Mouse (Mus musculus): ENCODE results near the gene Nacc1. TPM values are rescaled to one million over a fixed set of nuclear protein-coding genes. Genes with fewer than 3 reads are reported as not detected.

Nacc1 gene
- polyA plus RNA-seq (2016; fragmentation: Nextera tagmentation; extraction: Ambion mirVana): 12.5 and 12.9 TPM in 2 replicates

DNA sequence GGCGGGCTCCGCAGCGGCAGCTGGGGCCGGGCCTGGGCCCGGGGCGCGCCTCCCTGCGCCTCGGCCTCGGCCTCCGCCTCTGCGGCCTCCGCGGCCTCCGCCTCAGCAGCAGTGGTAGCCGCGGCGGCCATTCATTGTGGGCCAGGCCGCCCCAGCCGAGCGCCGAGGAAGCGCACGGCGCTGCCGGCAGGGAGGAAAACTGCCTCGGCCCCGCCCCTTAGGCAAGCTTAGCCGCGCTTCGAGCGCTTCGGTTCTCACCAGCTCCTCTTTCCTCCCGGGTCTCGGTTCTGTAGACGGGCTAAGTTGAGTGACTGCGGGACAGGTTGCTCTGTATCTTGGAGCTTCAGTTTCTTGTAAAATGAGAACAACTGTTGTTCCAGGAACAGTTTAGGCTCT, at the start of gene Nacc1:
Gene Nacc1 (minus strand): TSS at position 158 of the 396 bp plus-strand sequence.
- H3K4me1 ChIP-seq: peaks cover 73% of the 10 kb centered on the region
- H3K9me3 ChIP-seq (replicated peaks): no peaks in the 10 kb centered on the region
- H3K9ac ChIP-seq: peak within 1 kb of the TSS; percentile 99
- peaks cover 45% of the 10 kb centered on the region for H3K36me3 ChIP-seq
- H3K27ac ChIP-seq: peak within 1 kb of the TSS; percentile 97
- WGBS (ENCODE audit: insufficient replicate concordance): under 1% methylated on average over 37 of the region's 37 CpGs
- peak; percentile 80 for ATAC-seq
- H3K27me3 ChIP-seq (replicated peaks): no peaks in the 10 kb centered on the region
- H3K4me3 ChIP-seq: peak within 1 kb of the TSS; percentile 99
- H3K4me2 ChIP-seq: peak within 1 kb of the TSS; percentile 94

DNA sequence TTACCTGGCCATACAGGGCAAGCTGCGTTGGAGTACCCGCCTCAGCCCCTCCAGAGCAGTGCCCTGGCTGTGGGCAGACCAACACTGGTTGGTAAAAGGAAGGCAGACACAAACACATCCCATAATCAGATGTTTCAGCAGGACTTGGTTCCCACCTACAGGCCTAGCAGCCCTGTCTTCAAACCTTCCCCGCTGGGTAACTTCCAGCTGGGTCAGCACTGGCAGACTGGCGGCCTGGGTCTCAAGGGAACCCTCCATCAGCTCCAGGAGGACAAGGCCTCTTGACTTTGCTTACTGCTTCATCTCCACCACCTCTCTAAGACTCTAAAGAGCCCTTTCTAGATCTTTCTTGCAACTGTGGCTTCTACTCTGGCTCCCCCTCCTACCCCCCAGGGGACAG, 48.9 kb upstream of the Nacc1 start:
- Histone ChIP-seq H3K4me3 (no peak overlapping the region), H3K4me2 (no peak overlapping the region), H3K9me3 (replicated peaks) (no peaks in the 10 kb centered on the region), H3K4me1 (peaks cover 71% of the 10 kb centered on the region), H3K27me3 (replicated peaks) (peaks cover 69% of the 10 kb centered on the region), H3K9ac (no peak overlapping the region), H3K36me3 (no peaks in the 10 kb centered on the region), H3K27ac (no peak overlapping the region)
- no peak for ATAC-seq
- 93% methylated on average over 4 of the region's 4 CpGs for WGBS (ENCODE audit: insufficient replicate concordance)

DNA sequence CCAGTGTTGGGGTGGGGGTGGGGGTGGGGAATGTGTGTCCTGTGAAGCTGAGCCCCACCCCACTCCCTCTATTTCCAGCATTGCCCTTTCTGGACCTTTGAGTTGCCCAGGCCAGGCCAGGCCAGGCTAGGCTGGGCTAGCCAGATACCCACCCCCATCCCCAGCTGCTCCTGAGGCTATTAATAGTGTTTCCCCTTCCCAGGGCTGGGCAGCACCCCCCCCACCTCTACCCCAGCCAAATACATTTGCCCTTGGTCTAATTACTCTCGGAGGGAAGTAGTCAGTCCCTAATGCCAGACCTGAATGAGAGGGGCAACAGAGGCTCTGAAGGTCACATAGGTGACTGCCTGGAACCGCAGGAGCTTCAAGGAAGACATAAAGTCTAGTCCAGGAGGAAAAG, 47.9 kb upstream of the Nacc1 start:
- 62% methylated on average over 2 of the region's 2 CpGs for WGBS (ENCODE audit: insufficient replicate concordance)
- Histone ChIP-seq H3K9me3 (replicated peaks) (no peaks in the 10 kb centered on the region), H3K36me3 (no peaks in the 10 kb centered on the region), H3K9ac (0 out of 2 replicates have a peak overlapping the region, but pooled peaks have one; percentile 3), H3K4me2 (no peak overlapping the region), H3K27me3 (replicated peaks) (peaks cover 60% of the 10 kb centered on the region), H3K4me3 (no peak overlapping the region), H3K27ac (0 out of 2 replicates have a peak overlapping the region, but pooled peaks have one; percentile 22), H3K4me1 (peaks cover 72% of the 10 kb centered on the region)
- no peak for ATAC-seq

DNA sequence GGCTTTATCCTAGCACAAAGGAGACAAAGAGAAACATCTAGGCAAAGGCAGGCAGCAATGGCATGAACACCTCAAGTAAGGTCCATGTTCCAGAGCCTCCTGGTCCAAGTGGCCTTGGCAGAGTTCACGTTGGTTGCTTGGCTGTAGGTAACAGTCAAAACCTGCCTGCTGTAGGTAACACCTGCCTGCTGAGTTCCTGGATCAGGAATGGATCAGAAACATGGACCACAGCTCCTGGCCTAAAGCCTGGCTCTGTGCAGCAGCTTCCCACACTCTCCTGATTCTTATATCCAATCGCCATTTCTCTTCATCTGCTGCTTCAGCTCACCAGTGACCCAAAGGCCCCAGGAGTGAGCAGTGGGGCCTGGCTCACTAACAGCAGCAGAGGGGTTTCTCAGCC, 47.0 kb upstream of the Nacc1 start:
- H3K36me3 ChIP-seq: 0 out of 2 replicates have a peak, but pooled peaks cover 4% of the 10 kb centered on the region
- H3K9ac ChIP-seq: no peak overlapping the region
- H3K4me2 ChIP-seq: no peak overlapping the region
- ATAC-seq: no peak
- H3K27me3 ChIP-seq (replicated peaks): peaks cover 51% of the 10 kb centered on the region
- H3K4me3 ChIP-seq: no peak overlapping the region
- peak overlapping the region; percentile 56; the same call in 1 of the 2 replicates for H3K27ac ChIP-seq
- H3K9me3 ChIP-seq (replicated peaks): no peaks in the 10 kb centered on the region
- H3K4me1 ChIP-seq: peaks cover 74% of the 10 kb centered on the region
- WGBS (ENCODE audit: insufficient replicate concordance): 66% methylated on average over 2 of the region's 2 CpGs

DNA sequence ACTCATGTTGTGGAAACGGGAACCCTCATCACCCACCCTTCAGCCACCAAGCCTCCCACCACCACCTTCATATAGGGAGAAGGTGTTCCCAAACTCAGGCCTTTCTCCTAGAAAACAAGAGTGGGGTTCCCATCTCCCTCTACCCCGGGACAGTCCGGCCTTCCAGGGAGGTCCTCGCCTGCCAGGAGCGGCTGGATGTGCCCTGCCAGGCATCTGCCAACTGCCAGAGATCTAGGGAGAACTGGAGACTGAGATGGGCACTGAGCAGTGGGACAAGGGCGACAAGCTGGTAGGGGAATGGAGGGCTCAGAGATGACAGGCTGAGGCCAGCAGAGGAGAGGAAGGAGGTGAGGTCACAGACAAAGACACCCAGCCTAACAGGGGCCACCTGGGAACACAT, 46.3 kb upstream of the Nacc1 start:
- Histone ChIP-seq H3K27me3 (replicated peaks) (peaks cover 43% of the 10 kb centered on the region), H3K4me2 (no peak overlapping the region), H3K9ac (no peak overlapping the region; the same call in 1 of the 2 replicates), H3K27ac (peak overlapping the region; percentile 56), H3K4me1 (peaks cover 81% of the 10 kb centered on the region), H3K4me3 (no peak overlapping the region), H3K36me3 (0 out of 2 replicates have a peak, but pooled peaks cover 5% of the 10 kb centered on the region), H3K9me3 (replicated peaks) (no peaks in the 10 kb centered on the region)
- no peak for ATAC-seq
- 84% methylated on average over 6 of the region's 6 CpGs for WGBS (ENCODE audit: insufficient replicate concordance)

DNA sequence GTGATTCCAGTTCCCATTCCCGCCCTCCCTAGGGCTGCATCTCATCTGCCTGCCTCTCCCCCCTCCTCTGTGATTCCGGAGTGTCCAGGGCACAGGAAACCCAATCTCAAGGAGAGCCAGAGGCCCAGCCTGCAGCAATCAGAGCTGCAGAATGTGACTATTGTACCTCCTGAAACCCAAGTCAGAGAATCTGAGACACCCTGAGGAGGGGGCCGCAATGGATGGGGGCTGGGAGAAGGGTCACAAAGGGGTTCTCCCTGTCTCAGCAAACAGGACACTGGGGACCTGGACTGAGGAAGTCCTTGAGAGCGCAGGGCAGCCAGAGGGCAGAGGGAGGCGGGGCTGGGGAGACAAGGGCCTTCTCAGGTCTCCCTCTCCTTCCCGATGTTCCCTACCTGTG, 45.3 kb upstream of the Nacc1 start:
- no peak for ATAC-seq
- no peak overlapping the region for H3K4me2 ChIP-seq

DNA sequence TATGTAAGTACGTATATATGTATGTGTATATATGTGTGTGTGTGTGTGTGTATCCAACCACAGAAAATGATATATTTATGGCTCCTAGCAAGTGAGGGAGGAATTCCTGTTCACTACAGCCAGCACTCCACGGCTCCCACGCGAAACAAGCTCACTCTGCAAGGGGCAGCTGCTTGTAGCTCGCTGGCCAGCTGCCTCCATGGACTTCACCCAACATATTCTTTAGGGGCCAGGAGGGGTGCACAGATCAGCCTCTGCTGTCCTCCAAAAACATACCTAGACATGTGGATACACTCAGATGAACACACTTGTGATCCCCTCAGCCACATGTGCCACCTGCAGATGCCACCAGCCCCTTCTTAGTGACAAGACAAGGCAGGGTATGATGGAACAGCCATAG, 44.9 kb upstream of the Nacc1 start:
- WGBS (ENCODE audit: insufficient replicate concordance): 66% methylated on average over 5 of the region's 5 CpGs
- Histone ChIP-seq H3K9me3 (replicated peaks) (no peaks in the 10 kb centered on the region), H3K9ac (peak overlapping the region; percentile 78; the same call in 1 of the 2 replicates), H3K27me3 (replicated peaks) (peaks cover 32% of the 10 kb centered on the region), H3K4me1 (peaks cover 82% of the 10 kb centered on the region), H3K4me2 (no peak overlapping the region), H3K4me3 (no peak overlapping the region), H3K36me3 (peaks cover 7% of the 10 kb centered on the region), H3K27ac (peak overlapping the region; percentile 99)
- no peak for ATAC-seq

More for the DNA sequence above, 45.3 kb upstream of the Nacc1 start:
- Histone ChIP-seq H3K27ac (peak overlapping the region; percentile 99), H3K4me1 (peaks cover 82% of the 10 kb centered on the region), H3K9ac (no peak overlapping the region), H3K27me3 (replicated peaks) (peaks cover 34% of the 10 kb centered on the region), H3K4me3 (no peak overlapping the region), H3K36me3 (0 out of 2 replicates have a peak, but pooled peaks cover 5% of the 10 kb centered on the region), H3K9me3 (replicated peaks) (no peaks in the 10 kb centered on the region)
- 66% methylated on average over 6 of the region's 6 CpGs for WGBS (ENCODE audit: insufficient replicate concordance)

DNA sequence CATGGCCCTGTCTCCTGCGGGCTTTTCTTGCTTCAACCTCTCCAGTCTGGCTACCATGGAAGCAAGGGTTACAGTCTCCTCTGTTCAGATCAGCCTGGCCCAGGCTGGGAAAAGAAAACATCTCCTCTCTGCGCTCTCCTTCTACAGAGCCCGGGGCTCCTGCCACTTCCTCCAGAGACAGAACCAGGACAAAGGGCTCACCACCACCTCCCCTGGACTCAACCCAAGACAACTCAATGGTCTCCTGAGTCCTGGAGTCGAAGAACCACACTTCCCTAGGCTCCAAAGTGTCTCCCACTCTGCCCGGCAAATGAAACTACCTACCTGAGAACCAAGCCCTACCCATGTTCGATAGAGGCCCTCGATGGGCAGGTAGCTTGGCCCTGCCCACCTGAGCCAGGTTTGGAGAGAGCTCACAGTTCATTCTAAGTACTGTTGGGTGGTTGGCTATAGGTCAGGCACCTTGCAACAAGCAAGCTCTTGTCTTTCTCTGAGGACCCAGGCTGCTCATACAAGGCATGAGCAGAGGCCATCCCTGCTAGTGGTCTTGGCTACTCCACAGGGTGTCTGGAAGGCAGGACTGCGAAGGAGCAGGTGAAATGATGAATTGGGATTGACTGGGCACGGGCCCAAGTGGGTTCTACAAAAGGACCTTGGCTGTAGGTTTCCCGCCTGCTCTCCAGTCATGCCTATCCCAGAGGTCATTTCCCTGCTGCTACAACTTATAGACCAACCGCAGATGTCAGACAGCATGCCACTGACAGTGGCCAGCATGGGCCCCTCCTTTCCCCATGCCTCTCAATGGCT, 43.9 kb upstream of the Nacc1 start:
- Histone ChIP-seq H3K27me3 (replicated peaks) (peaks cover 28% of the 10 kb centered on the region), H3K9ac (peak overlapping the region; percentile 78), H3K4me3 (peak overlapping the region; percentile 39), H3K9me3 (replicated peaks) (no peaks in the 10 kb centered on the region), H3K4me1 (peaks cover 88% of the 10 kb centered on the region), H3K4me2 (peak overlapping the region; percentile 77), H3K27ac (peak overlapping the region; percentile 99), H3K36me3 (peaks cover 17% of the 10 kb centered on the region)
- 54% methylated on average over 11 of the region's 11 CpGs for WGBS (ENCODE audit: insufficient replicate concordance)
- ATAC-seq: no peak

DNA sequence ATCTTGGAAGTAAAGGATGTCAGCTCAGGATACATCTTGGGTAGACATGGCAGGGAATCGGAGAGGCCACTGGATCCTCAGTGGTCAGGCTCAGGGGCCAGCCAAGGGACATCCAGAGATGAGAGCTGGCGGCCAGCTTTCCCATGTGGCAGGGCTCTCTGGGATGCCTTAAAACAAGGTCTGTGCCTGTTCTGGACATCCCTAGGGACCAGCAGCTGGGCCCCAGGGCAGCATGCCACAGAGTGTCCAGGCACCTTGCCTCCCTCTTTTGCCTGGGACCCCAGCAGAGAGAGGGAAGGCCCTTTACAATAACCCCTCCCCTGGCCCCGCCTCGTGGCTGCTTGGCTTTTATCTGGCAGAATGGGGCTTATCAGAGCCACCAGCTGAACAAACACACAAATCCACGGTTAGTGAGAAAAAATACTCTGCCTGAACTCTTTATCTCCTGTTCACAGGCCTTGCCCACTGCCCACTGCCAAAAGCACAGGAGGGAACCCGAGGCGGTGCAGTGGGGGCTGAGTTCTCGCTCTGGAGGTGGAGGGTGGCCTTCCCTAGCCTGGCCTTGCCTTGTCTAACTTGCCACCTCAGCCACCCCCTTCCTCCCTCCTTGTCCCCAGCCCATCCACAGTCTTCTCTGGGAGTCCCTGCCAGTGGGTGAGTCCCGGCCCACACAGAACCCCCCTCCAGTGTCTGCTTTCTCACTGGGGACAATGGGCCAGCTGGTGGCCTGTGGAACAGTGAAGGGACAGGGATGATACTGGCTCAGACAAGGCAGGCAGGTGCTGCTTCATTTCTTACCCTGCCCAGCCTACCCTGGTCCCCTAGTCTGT, 43.1 kb upstream of the Nacc1 start:
- Histone ChIP-seq H3K9me3 (replicated peaks) (no peaks in the 10 kb centered on the region), H3K4me1 (peaks cover 89% of the 10 kb centered on the region), H3K4me2 (peak overlapping the region; percentile 77), H3K27me3 (replicated peaks) (peaks cover 20% of the 10 kb centered on the region), H3K9ac (peak overlapping the region; percentile 78), H3K27ac (peak overlapping the region; percentile 99), H3K4me3 (peak overlapping the region; percentile 39), H3K36me3 (peaks cover 25% of the 10 kb centered on the region)
- WGBS (ENCODE audit: insufficient replicate concordance): 6% methylated on average over 9 of the region's 9 CpGs
- peak; percentile 93 for ATAC-seq

DNA sequence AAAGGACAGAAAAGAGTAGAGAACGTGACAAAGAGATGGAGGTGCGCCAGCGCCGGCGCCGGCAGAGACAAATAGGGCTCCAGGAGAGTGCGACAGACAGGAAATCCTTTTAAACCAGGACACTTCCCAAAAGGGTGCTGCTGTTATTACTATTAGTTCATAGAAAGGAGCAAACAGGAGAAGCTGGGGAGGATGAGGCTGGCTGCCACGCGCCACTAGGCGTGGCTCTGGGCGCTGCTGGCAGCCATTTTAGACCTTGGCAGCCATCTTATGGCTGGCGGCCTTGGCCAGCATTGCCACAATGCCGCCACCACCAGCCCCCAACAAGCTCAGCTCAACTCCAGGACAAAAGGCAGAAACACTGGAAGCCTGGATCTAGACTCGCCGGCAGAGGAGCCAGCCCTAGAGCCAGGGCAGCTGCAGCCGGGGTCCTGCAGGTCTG, 42.3 kb upstream of the Nacc1 start:
- H3K4me3 ChIP-seq: peak overlapping the region; percentile 39; the same call in 1 of the 2 replicates
- 84% methylated on average over 16 of the region's 16 CpGs for WGBS (ENCODE audit: insufficient replicate concordance)
- ATAC-seq: no peak
- H3K27me3 ChIP-seq (replicated peaks): peaks cover 12% of the 10 kb centered on the region
- H3K9ac ChIP-seq: peak overlapping the region; percentile 78
- H3K27ac ChIP-seq: peak overlapping the region; percentile 99
- no peaks in the 10 kb centered on the region for H3K9me3 ChIP-seq (replicated peaks)
- H3K36me3 ChIP-seq: peaks cover 33% of the 10 kb centered on the region
- peaks cover 91% of the 10 kb centered on the region for H3K4me1 ChIP-seq
- peak overlapping the region; percentile 77 for H3K4me2 ChIP-seq

DNA sequence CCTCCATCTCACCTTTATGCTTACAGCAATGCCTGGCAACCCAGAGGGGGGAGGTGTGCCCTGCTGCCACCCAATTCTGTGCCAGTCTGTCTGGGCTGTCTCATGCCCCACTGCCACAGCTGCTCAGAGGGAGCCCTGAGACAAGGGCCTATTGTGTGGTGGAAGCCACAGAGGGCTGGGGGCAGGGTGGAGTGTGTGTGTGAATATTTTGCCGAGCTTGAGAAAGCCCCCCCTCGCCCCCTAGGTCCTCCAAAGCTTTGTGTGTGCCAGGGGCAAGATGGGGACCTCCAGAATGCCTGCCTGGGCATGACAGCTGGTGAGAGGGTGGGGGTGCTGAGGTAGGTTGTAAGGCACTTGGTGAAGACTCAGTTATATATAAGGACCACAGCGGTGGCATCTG, 40.8 kb upstream of the Nacc1 start:
- Histone ChIP-seq H3K4me2 (peak overlapping the region; percentile 4; the same call in 1 of the 2 replicates), H3K27me3 (replicated peaks) (no peaks in the 10 kb centered on the region; the same call in 1 of the 2 replicates), H3K9ac (peak overlapping the region; percentile 42; the same call in 1 of the 2 replicates), H3K27ac (peak overlapping the region; percentile 99), H3K9me3 (replicated peaks) (no peaks in the 10 kb centered on the region), H3K4me3 (no peak overlapping the region), H3K36me3 (peaks cover 36% of the 10 kb centered on the region), H3K4me1 (peaks cover 100% of the 10 kb centered on the region)
- ATAC-seq: no peak
- 76% methylated on average over 3 of the region's 3 CpGs for WGBS (ENCODE audit: insufficient replicate concordance)
